Mouse (Mus musculus): ENCODE measurements at regions not wholly inside any gene's neighbourhood (a gene's known extent, or its start where the extent isn't known, plus 50 kb on each side); places are given as distances from the start of the nearest gene placed in this dataset.

GRCm38 (mm10) chr13:83820291-83820690 lies 316.5 kb downstream of the Mef2c start:
- intact Hi-C loops (cut with DNase I) = no loop called here
- no peak for DNase-seq (ENCODE audit: extremely low spot score in 1 of 2, low spot score in 2 of 2)

GRCm38 (mm10) chr13:83820721-83821120 lies 316.9 kb downstream of the Mef2c start:
- intact Hi-C loops (cut with DNase I) = no loop called here
- DNase-seq (ENCODE audit: extremely low spot score in 1 of 2, low spot score in 2 of 2) = no peak

DNA sequence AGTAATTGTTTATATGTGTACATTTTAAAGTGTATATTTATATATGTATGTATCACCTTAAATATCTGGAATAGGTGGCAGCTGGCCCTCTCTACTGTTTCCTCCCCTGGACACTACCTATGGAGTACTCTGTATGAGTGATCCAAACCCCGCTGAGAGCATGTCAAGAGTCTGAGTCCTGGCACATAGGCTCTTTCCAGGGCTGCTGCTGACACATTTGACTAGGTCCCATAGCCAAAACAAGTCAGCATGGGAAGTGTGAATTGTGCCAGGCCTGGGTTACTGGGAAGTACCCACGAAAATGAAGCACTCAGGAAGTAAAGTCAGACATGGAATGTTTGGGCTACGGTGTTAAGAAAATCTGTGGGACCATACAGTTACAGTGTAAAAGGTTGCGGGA lies 321.1 kb downstream of the Mef2c start:
- intact Hi-C loops (cut with DNase I) = no loop called here
- no peak for DNase-seq (ENCODE audit: extremely low spot score in 1 of 2, low spot score in 2 of 2)

DNA sequence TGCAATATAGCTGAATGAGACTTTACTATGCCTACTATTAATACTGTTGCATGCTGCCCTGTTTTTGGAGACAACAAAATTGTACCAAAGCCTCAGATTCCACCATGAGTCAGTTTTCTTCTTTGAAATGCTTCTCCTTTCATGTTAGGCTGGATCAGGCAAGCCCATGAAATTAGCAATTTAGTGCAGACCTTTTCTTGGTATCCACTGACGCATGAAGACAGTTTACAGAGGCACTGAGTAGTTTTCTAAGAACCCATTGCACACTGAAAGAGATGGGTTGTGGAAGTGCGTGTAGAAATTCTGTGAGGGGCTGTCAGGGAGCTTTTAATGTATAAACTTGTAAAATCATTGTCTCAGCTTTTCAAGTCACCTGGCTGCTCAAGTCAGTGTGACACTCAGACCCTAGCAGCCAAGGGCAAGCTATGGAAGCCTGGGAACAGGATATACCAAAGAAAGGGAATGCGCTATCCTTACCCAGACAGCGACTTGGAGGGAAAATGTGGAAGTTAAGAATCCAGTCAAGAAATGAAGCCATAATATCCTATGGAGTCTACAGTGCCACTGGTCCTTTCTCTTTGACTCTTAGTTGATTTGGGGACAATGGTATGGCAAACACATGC lies 323.1 kb downstream of the Mef2c start:
- intact Hi-C loops (cut with DNase I) = no loop called here
- DNase-seq (ENCODE audit: extremely low spot score in 1 of 2, low spot score in 2 of 2) = no peak

GRCm38 (mm10) chr13:83865932-83866685 lies 356.0 kb upstream of the Tmem161b start:
- intact Hi-C loops (cut with DNase I) = loop anchor here (5.0 kb wide), 1 partner anchor 481 kb away; no protein-coding TSS in a partner anchor

GRCm38 (mm10) chr13:83867211-83867610 lies 354.9 kb upstream of the Tmem161b start:
- no peak for DNase-seq (ENCODE audit: extremely low spot score in 1 of 2, low spot score in 2 of 2)
- intact Hi-C loops (cut with DNase I) = loop anchor here (5.0 kb wide), 1 partner anchor 480 kb away; no protein-coding TSS in a partner anchor

More at GRCm38 (mm10) chr13:83865932-83866685, 356.0 kb upstream of the Tmem161b start:
- no peak for DNase-seq (ENCODE audit: extremely low spot score in 1 of 2, low spot score in 2 of 2)

- DNase-seq (ENCODE audit: extremely low spot score in 1 of 2, low spot score in 2 of 2) = no peak
- intact Hi-C loops (cut with DNase I) = loop anchor here (5.0 kb wide), 1 partner anchor 479 kb away; no protein-coding TSS in a partner anchor
Measured at GRCm38 (mm10) chr13:83867831-83868473, 354.1 kb upstream of the Tmem161b start.

- peak in 1 of 2 experiments; percentile 32 for DNase-seq (ENCODE audit: extremely low spot score in 1 of 2, low spot score in 2 of 2)
- intact Hi-C loops (cut with DNase I) = loop anchor here (5.0 kb wide), 1 partner anchor 478 kb away; no protein-coding TSS in a partner anchor
Measured at GRCm38 (mm10) chr13:83868922-83869321, 353.2 kb upstream of the Tmem161b start.

DNA sequence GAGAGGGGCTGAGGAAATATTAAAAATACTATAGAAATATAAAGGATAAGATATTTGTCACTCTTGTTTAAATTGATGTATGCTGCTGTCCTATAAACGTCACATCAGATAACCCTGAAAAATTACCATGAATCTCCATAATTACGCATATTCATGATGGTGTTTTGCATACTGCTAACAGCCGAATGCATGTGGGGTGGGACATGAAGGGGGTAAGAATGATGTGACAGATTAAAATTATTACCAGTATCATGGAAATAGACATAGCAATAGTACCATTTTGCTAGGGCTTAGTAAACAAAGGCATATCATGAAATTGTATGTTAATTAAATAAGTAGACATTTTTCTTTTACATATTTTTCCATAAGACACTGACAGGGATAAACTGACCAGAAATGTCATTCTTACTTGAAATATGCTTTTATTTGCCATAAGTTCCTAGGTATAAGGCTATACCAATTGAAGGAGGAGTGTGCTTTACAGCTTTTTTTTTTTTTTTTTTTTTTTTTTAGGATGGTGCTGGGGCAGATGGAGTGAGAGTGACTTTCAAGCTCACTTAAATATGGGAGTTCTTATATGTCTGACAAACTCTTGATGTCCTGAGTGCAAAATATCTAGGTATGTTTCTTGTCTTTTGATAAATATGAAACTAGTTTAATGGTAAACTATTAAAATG lies 349.8 kb upstream of the Tmem161b start:
- no peak for DNase-seq (ENCODE audit: extremely low spot score in 1 of 2, low spot score in 2 of 2)
- intact Hi-C loops (cut with DNase I) = loop anchor here (10.0 kb wide), 1 partner anchor 883 kb away; no protein-coding TSS in a partner anchor

- intact Hi-C loops (cut with DNase I) = loop anchor here (10.0 kb wide), 1 partner anchor 882 kb away; no protein-coding TSS in a partner anchor
- no peak for DNase-seq (ENCODE audit: extremely low spot score in 1 of 2, low spot score in 2 of 2)
Measured at GRCm38 (mm10) chr13:83872887-83873286, 349.2 kb upstream of the Tmem161b start.

DNA sequence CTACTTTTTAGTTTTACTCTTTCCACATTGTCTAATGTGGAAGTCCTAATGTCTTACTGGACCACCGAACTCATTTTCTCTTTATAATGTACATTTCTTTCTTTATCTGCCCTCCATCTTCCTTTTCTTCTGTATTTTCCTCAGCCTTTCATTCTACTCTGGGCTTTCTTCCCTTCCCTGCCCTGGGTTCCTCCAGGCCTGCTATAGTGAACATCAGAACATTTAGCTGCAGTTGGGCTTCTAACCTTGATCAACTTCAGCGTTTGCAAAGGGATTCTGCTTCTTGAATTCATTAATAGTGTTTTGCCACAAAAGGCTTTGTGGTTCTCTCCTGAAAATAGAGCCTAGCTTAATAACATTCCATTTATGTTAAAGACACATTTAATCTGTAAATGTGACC lies 342.5 kb upstream of the Tmem161b start:
- intact Hi-C loops (cut with DNase I) = loop anchor here (5.0 to 10.0 kb wide), 2 partner anchors 178 to 875 kb away; no protein-coding TSS in a partner anchor
- no peak for DNase-seq (ENCODE audit: extremely low spot score in 1 of 2, low spot score in 2 of 2)

DNA sequence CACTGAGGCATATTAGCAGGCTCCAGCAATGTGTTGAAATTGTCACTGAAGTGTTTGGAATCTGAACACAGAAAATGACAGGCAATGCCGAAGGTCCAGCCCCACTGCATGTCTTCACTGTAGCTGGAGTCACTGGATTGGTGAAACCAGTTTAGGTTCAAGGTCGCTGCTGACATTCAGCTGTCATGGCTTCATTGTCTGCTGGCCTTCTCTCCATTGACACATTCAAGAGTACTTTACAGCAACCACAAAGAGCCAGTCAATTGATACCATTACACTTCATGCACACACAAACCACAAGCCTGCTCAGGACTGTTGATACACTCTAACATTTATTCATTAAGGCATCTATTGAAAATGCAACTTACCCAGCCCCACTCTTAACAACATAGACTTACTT lies 341.8 kb upstream of the Tmem161b start:
- no peak for DNase-seq (ENCODE audit: extremely low spot score in 1 of 2, low spot score in 2 of 2)
- intact Hi-C loops (cut with DNase I) = no loop called here

DNA sequence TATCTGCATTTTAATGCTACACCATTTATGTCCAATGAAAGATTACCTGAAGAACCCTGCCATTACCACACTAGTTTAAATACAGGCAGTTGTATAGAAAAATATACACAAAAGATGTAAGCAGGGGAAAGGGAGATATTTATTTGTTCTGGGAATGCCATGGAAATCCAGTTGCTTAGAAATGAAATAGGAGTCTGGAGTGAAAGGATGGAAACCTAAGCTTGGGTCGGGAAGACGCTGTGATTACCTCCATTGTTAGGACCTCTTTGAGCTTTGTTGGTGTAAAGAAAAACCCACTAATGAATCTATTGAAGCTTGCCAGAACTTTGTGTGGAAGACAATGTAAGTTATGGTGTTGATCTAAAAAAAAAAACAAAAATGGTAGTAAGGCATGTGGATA lies 341.3 kb upstream of the Tmem161b start:
- no peak for DNase-seq (ENCODE audit: extremely low spot score in 1 of 2, low spot score in 2 of 2)
- intact Hi-C loops (cut with DNase I) = no loop called here

- intact Hi-C loops (cut with DNase I) = no loop called here
Measured at GRCm38 (mm10) chr13:83882839-83883238, 339.3 kb upstream of the Tmem161b start.

GRCm38 (mm10) chr13:83883821-83884220 lies 338.3 kb upstream of the Tmem161b start:
- intact Hi-C loops (cut with DNase I) = no loop called here
- no peak for DNase-seq (ENCODE audit: extremely low spot score in 1 of 2, low spot score in 2 of 2)

More at GRCm38 (mm10) chr13:83882839-83883238, 339.3 kb upstream of the Tmem161b start:
- no peak for DNase-seq (ENCODE audit: extremely low spot score in 1 of 2, low spot score in 2 of 2)

DNA sequence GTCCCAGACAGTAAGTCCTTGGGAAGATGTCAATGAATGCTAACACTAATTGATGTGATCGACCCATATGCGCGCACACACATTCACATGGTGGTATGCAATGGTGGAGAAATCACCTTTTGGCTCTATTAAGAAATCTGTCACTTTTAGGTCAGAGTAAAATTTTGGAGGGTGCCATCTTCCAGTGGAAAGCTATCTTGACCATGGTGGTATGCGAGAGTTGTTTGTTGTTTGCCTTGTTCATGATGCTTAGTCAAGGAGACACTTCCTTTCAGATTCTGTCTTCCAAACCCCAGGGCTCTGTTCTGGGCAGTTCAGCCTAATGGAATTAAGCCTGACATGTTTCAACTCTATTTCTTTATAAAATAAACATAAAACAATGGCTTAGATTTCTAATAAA lies 337.9 kb upstream of the Tmem161b start:
- intact Hi-C loops (cut with DNase I) = no loop called here

DNA sequence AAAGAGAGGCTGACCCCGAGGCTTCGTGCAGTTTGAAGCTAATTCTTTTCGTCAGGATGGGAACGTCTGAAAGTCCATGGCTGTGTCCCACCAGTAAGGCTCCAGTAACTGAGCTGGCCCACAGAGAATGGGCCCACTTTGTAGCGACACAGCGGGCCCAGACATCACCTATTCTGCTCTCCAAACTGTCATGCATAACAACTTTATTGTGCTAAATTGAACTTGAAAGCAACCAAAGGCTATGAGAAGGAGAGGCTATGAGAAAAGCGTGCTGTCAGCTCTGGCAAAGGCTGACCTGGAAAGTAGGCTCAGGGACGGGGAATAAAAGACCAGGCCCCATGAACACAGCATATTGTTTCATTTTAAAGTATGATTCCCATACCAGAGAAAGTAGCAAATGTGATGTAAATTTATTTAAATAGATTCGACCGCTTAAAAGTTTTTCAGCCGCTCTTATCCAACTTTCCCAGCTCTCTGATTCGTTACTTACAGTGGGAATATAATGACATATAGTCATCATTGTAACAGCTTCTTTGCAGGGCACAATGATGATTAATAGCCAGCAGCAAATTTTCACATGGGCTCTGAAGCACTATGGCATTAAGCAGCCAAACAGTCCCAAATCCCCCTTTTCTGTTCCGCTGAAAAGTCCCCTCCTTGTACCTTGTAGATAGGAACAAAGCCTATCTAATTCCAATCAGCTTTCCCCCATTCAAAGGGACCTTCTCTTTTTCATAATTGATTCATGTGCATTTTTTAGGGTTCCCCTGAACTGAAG lies 337.1 kb upstream of the Tmem161b start:
- no peak for DNase-seq (ENCODE audit: extremely low spot score in 1 of 2, low spot score in 2 of 2)
- intact Hi-C loops (cut with DNase I) = no loop called here

More for the DNA sequence above, 337.9 kb upstream of the Tmem161b start:
- no peak for DNase-seq (ENCODE audit: extremely low spot score in 1 of 2, low spot score in 2 of 2)

- DNase-seq (ENCODE audit: extremely low spot score in 1 of 2, low spot score in 2 of 2) = no peak
Measured at GRCm38 (mm10) chr13:83885729-83886128, 336.4 kb upstream of the Tmem161b start.

More at GRCm38 (mm10) chr13:83885729-83886128, 336.4 kb upstream of the Tmem161b start:
- intact Hi-C loops (cut with DNase I) = no loop called here

Data from left cerebral cortex, postnatal 10 days (tissue).